Mouse (Mus musculus) layer of hippocampus, adult 9-10 months (tissue): ENCODE measurements at regions not wholly inside any gene's neighbourhood (a gene's known extent, or its start where the extent isn't known, plus 50 kb on each side); places are given as distances from the start of the nearest gene placed in this dataset.
"Not testable (repeated sequence)": the region's sequence is repeated elsewhere in the genome, so short reads cannot be mapped to it uniquely, and the experiment has no call there.

Source experiments
- DNase-seq: peaks from one replicate; pipeline ENCODE4 v3.0.0; 2022; ENCODE audit warnings: low spot score

DNA sequence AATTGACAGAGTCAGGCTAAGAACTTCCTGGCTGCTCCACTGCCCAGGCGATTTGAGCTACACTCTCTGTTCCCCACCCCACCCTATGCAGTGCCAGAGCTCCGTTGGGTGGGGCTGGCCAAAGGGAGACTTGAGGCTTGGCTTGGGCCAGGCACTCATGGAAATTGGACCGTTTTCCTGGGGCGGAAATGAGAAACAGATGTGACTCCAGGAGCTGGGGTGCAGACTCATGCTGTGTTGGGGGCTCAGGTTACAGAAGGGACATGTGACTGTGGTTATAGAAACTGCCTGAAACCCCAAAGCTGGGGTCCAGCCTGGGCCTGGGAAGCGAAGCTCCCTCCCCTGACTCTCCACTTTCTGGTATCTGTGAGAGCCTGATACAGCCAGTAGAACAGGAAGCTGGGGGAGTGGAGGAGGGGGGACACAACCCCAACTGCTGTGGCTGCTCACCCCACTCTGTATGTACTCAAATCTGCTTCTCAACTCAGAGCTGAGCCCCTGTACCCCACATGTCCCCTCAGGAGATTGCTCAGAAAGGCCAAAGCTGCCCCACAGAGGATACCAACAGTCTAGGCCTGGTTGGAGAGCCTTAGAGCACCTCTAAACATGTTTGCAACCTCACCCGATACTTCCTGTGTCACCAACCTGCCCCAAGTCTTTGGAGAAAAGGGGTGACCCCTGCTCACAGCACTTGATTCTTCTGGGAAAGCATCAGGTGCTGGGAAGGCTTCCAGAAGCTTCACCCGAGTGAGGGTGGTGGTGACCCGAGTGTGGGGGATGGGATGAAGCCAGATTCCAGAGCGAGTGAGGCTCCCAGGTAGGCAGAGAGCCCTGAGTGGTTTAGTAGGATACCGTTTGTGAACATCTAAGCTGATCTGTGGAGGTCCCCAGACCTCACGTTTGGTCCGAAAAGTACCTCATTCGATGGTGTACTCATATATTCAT lies 142.9 kb upstream of the Haao start:
- no peak for DNase-seq

DNA sequence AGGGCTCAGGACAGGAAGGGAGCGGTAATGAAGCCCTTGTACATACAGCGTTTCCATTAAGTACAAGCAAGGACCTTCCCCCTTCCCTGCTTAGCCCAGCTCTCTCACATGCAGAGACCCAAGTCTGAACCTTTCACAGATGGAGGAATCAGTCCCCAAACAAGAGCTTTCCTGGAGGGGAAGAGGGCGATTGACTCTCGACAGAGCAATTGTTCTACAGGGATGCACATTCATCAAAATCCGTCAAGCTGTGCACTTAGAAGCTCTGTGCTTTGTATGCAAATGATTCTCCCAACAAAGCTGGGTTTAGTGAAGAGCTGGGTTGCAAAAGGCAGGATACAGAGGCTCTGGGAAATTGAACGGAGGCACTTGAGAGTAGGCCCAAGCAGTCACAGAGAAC lies 141.1 kb upstream of the Haao start:
- DNase-seq: no peak

DNA sequence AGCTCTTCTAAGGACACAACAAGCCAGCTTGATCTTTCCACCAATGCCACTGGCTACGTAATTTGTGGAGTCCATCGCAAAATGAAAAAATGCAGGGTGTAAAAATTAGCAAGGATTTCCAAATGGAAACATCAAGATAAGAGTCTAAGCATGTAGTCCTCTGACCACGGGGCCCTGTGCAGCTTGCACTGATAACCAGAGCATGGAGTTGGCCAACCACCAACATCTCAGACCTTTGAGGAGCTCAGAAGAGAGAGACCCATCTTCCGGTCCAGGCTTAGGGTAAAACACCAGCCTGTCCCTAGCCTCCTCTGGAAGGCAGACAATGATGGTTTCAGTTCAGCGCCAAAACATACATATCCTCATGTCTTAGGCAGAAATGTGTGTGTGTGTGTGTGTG lies 140.4 kb upstream of the Haao start:
- no peak for DNase-seq

DNA sequence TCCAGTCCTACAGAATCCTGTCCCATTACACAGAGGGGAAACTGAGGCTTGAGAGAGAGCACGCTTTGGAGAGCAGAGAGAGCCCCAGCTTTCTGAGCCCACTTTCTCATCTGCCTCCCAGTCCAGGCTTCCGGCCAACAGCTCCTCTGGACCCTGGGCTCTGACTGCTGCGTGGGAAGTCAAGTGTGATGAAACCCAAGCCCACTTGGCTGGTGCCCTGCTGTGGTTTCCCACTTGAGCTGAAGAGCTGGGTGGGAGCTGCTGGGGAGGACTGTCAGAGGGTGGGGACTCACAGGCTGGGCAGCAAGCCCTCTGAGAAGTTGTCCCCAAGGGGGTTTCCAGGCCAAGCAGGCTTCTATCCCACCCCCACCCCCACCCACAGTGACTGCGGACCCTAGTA lies 139.9 kb upstream of the Haao start:
- DNase-seq: no peak

DNA sequence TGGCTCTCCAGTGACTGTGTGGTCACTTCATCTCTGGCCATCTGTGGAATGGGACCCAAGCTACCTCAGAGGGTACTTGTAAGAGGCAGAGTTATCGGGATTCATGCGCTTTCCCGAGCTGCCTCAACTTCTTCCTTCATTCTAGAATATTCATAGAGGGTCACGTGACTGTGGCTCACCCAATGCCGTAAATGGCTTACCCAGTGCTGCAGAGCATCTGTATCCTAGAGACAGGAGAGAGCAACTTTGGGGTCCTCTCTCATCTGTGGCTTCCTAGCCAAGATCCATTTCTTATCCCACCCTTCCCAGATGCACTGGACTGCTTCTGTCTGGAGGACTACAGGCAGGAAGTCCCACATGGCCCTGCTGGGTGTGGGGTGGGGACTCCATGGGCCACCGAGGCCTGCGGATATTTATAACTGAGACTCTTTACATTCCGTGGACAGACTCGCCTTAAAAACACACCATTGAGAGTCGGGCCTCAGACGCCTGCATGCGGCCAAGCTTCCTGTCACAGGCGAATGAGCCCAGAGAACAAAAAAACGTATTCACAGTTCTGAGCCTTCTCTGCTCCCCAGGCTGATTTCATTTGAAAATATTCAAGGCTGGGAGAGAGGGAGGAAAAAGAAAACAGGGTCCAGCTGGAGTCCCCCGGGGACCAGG lies 138.3 kb upstream of the Haao start:
- no peak for DNase-seq

DNA sequence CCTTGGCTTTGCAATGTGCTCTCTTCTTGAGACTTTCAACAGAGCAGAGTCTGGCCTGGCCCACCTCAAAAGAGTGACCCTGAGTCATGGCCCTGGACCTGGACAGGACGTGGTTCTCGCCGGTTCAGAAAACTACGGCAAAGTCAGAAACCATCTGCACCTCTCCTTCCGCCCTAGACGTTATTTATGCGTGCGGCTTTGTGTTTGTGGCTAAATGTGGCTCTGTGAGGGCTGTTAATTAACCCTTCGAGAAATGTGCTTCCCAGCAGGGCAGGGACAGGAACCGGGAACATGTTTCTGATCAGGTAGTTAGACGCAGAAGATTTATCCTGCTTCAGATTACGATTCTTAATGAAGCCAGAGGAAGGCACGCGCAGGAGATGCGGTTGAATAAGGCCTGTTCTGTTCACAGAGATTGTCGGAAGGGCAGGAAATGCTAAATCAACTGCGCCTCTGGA lies 137.6 kb upstream of the Haao start:
- DNase-seq: no peak

DNA sequence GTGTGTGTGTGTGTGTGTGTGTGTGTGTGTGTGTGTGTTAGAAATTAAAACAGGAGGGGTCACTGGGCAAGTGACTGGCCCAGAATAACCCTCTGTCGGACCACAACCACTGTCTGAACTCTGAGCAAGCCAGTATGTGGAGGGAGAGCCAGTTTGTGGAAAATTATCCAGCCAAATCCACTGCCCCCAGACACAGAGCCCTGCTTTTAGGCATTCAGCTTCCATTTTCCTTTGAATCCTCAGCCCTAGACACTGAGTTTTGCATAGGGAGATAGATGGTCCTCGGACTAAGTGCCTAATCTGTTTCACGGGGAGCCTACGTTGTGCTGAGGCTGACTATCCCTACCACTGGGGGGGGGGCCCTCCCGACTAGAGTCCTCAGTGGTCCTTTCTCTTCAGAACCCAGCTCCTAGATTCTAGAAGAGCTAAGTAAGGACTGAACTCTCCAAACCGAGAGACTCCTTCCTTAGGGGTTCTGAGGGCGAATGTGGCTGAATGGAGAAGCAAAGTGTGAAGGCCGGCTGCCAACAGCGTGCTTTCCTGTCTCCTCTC lies 136.2 kb upstream of the Haao start:
- no peak for DNase-seq

DNA sequence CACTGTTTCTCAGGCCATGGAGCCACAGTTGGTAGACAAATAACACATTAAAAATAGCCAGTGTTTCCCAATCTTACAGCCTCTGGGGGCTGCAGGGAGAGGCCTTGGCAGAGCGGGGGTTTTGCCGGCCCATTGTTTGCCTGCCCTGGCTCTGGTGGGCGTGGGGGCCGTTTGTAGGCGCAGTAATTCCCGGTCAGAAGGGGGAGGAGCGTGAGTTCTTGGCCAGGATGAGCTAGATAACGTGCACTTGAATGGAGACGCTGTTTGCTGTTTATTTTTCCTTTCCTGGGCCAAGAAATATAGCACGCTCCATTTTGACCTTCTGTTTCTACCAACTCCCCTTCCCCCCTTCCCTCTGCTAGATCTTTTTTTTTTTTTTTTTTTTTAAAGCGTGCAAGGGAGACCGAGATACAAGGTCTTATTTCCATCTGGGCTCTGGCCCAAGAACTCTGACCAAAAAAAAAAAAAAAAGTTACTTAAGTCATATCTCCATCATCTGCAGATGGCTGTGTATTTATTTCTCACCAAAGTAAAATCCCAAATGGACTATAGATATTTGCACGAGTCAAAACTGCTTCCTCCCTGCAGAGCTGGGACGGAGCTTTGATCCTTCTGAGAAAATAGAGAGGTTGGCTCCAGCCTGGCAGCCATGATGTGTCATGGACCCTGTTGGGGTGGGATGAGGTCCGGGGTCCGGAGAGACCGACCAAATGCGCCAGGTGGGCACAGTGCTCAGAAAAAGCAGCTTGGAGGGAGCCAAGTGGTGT lies 135.5 kb upstream of the Haao start:
- no peak for DNase-seq

DNA sequence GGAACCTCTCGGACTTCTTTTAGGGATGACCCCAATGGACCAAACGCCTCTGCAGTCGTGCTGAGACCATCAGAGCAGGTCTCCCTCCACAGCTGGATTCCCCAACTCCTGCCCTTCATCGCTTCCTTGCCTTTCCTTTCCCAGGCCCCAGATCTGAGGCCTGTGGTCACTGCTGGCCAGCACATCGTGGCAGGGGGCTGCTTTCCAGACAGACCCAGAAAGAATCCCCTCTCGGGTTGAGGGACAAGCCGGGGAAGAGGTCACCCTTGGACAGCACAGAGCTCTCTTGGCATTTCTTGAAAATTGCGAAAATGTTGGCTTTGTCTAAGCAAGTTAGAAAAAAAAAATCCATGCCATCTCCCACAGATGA lies 134.9 kb upstream of the Haao start:
- DNase-seq: no peak

DNA sequence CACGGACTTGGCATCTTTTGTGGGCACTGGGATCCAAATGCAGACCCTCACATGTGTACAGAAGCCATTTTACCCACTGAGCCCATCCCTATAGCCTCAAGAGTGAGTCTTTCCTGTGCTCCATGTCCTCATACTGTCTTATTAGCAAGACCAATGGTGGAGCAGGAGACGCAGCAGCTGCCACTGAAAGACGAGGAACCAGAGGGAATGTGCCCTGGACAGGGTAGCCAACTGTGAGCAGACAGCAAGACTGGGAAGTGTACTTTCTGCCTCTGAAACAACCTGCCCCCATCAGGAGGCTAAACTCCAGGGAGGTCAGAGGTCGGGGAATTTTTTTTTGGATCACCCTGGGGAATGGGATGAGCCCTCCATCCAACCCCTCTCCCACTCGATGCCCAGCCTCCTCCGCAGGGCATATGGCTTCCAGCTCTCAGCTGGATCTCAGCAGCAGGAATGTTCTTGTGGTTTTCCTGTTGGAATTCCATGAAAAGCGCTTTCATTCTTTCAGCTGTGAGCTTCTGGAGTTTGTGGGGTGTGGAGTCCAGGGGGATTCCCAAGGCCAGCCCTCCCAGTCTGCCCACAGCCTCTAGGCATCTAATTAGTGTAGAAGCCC lies 131.2 kb upstream of the Haao start:
- DNase-seq: no peak

DNA sequence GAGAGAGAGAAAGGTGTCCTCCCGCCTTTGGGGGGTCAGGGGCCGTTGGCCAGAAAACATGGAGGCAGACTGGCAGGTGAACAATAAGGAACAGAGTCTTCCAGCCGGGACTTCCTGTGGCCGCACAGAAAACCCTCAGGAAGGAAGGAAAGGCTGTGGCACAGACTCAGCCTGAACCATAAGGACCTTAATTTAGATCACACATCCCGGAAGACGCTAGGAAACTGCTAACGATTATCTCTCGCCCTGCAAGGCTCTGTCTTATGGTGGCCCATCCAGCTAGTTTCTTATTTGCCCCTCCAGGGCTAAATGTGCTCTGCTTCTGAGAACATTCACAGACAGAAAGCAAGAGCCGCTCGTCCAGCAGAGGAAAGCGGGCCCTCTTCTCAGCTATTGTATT lies 130.0 kb upstream of the Haao start:
- DNase-seq: no peak

DNA sequence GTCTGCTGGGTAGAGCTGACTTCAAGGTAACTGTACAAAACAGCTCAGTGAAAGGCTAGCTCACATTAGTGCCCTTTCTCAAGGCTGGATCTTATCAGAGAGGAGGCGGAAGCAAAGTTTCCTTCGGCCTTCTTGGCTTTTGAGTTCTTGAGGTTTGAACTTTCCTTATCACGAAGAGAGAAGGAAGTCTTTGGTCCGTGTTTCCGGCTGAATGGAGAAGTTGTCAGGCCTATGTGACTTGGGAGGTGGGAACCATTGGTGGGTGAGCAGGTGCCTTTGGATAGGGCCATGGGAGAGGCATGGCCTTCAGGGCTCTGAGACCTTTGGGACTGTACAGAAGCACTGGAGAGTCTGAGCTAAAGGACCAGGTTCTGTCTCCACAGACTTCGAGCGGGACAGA lies 128.1 kb upstream of the Haao start:
- DNase-seq: no peak

DNA sequence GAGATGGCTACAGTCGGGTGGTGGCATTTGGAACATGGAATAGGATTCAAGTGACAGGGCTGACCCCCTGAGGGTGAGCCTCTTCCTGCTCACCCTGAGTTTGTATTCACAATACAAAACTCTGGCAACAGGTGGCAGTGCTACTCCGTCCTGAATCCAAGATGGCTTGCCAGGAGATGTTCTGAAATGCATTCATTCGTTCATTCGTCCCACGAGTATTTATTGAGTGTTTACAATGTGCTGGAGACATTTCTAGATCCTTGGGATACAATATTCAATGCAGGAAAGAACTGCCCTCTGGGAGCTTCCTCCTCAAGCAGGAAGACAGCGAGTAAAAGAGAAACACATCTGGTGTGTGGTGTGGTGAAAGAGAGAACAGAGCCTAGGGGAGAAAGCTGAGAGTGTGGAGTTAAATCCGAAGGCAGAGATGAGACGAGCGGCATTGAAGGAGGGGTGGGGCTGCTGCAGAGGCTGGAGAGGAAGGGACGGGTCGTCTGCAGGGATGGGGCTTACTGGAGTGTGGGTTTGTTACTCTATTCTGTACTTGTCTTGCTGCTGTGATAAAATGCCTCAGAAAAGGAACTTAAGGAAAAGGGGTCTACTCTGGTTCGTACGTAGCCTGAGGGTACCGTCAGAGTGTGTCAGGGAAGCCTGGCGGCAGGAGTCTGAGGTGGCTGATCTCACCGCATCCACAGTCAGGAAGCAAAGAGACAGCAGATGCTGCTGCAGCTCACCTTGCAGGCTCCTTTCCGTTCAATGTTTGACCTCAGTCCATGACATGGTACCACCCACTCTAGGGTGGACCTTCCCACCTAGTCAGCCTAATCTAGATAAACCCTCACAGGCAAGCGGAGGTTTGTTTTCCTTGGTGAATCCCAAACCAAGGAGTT lies 125.9 kb upstream of the Haao start:
- no peak for DNase-seq

DNA sequence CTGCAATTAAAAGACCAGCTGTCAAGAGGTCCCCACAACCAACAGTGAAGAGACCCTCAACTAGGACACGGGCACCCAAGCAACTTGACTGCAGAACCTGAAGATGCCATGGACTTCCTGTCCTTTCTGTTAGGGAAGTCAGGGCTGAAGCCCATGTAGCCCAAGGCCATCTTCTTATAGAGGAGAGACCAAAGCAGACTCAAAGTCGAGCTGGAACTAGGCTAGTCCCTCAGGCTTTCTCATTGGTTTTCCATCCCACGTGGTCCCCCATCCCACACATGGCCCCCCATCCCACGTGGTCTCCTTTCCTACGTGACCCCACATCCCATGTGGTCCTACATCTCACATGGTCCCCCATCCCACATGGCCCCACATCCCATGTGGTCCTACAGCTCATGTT lies 125.1 kb upstream of the Haao start:
- DNase-seq: no peak

DNA sequence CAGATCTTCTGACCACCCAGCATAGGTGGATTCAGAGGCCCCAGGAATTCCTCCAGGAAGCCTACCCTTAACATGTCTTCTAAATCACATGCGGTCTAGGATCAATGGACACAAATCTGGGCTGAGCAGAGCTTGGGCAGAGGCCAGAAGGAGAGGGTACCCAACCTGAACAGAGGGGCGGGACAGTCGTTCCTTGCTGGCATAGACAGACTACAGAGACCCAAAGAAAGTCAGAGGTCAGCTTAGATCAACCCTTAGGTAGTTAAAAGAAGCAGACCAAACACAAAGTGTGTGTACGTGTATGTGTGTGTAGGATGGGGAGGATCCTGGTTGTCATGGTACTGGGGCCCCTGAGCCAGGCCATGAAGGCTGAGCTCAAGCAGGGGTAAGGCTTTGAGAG lies 124.7 kb upstream of the Haao start:
- DNase-seq: no peak

DNA sequence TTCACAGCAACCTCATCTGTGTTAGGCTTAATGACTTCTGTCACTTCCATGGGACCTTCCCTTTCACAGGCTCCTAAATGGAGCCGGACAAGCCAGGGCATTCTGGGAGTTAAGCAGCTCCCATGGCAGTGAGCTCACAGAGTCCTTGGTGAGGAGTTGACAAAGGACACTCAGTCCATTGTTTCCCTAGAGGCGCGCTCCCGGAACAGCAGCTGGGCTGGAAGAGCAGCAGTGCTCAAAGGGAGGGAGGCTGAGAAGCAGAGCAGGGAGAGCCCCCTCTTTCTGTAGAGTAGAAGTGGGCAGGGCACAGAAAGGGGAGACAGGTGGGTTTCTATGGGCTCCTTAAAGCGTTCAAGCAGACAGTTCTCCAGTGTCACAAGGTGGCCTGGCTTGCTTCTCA lies 124.3 kb upstream of the Haao start:
- DNase-seq: peak; percentile 31

DNA sequence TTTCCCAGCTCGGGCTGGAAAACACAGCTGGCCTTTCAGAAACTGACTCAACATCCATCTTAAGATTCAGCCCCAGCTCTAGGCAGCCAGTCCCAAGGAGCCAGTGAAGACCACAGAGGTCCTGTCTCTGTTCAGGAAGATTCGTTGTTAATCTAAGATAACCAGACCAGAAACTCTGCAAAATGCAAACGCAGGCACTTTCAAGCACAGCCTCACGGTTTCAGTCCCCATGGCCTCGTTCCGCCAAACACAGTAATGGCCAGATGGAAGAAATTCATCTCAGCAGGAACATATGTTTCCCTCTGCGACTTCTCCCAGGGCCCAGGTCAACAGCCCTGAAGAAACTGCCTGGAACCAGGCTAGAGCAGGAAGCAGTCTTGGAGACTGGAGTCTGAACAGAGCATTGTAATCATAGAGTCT lies 121.7 kb upstream of the Haao start:
- DNase-seq: no peak

DNA sequence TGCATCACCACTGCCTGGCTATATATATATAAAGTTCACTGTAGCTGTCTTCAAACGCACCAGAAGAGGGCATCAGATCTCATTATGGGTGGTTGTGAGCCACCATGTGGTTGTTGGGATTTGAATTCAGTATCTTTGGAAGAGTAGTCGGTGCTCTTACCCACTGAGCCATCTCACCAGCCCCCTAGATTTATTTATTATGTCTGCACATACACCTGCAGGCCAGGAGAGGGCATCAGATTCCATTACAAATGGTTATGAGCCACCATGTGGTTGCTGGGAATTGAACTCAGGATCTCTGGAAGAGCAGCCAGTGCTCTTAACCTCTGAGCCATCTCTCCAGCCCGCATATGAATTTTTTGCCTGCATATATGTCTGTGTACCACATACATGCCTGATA lies 120.4 kb upstream of the Haao start:
- DNase-seq: not testable (repeated sequence)

DNA sequence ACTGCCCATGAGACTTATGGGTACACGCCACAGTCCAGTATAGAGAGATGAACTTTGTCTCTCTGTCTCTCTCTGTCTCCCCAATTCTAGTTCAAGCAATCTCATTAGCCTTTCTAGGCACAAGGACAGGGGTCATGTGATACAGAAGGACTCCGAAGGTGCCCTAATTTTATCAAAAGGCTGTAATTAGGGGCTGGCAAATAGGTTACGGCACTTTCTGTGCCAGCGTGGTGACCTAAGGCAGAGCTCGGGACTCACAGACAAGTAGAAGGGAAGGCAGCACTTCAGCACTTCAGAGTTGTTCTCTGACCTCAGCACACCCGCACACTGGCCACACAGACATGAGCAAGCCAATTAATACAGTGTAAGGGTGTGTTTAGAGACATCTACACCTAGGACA lies 119.2 kb upstream of the Haao start:
- no peak for DNase-seq

DNA sequence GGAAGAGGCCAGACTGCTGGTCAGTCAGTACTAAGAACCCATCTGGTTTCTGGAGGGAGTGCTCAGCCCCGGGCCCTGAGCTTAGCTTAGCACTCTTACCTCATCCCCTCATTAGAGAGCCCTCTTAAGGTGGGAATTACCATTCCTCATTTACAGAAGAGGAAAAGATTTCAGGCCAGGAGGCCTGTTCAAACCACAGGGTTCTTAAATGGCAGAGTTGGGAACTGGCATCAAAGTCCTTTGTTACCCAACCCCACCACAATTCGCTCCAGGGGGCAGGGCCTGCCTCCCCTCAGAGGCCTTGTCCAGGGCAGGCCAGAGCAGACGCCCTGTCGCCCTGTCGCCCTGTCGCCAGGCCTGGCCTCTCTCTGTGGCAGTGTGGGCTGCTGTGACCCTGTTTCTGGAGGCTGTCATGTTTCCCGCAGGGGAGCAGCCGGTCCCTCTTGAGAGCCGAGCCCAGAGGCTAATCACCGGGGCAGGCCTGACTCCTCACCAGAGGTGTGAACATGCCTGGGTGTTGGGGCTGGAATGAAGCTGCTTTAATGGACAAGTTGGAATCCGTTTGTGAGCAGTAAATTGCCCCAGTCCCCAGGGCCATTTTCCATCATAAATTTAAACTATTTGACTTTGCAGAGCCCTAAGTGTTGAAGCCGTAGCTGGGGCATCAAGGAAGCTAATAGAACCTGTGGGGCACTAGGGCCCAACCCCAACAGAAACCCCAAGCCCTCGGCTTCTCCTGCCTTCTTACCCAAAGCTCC lies 116.9 kb upstream of the Haao start:
- no peak for DNase-seq
